Mouse (Mus musculus) MEL (cell line): Measurements from ENCODE around the gene Wipf3. TPM values are rescaled to one million over a fixed set of nuclear protein-coding genes. Genes with fewer than 3 reads are reported as not detected.

ENCODE experiments used
- DNase-seq: peaks from one replicate; pipeline ENCODE4 v3.0.0; 2011; ENCODE audit warnings: low read depth, low spot score
- H3K27ac ChIP-seq: 2 replicates; pipeline ENCODE4 v1.5.1; 2012; ENCODE audit warnings: low read depth, mild to moderate bottlenecking, control low read depth, low read length, moderate library complexity; ENCODE audit not compliant: control insufficient read depth
- H3K27me3 ChIP-seq, 2 experiments: fragments of 150-350 bp in 1 of 2; sonication (generic) in 1 of 2; 2 replicates each; pipeline ENCODE4 v1.6.1; 2012; ENCODE audit warnings: low read length in 2 of 2, mild to moderate bottlenecking in 2 of 2, improper control_type of control experiment in 1 of 2, moderate library complexity in 1 of 2; ENCODE audit not compliant: insufficient read depth in 2 of 2, control insufficient read depth in 1 of 2
- H3K36me3 ChIP-seq, 2 experiments: 2 replicates each; pipeline ENCODE4 v1.6.1; 2012 to 2014; ENCODE audit warnings: low read length in 2 of 2, improper control_type of control experiment in 1 of 2, inconsistent platforms in 1 of 2, mild to moderate bottlenecking in 1 of 2; ENCODE audit not compliant: insufficient read depth in 2 of 2, control insufficient read depth in 1 of 2
- H3K4me1 ChIP-seq, 2 experiments: fragments of 150-350 bp in 1 of 2; sonication (generic) in 1 of 2; 2 replicates each; pipeline ENCODE4 v1.6.1; 2012; ENCODE audit warnings: low read length in 2 of 2, improper control_type of control experiment in 1 of 2, mild to moderate bottlenecking in 1 of 2; ENCODE audit not compliant: insufficient read depth in 2 of 2, control insufficient read depth in 1 of 2
- H3K4me3 ChIP-seq, 2 experiments: fragments of 150-350 bp in 1 of 2; sonication (generic) in 1 of 2; 2 replicates each; pipeline ENCODE4 v1.5.1; 2012; ENCODE audit warnings: low read depth in 2 of 2, low read length in 2 of 2, mild to moderate bottlenecking in 2 of 2, moderate library complexity in 2 of 2, control low read depth in 1 of 2, improper control_type of control experiment in 1 of 2; ENCODE audit not compliant: control insufficient read depth in 1 of 2, insufficient read depth in 1 of 2
- H3K79me2 ChIP-seq: 2 replicates; pipeline ENCODE4 v1.6.1; 2012; ENCODE audit warnings: mild to moderate bottlenecking, low read length, moderate library complexity; ENCODE audit not compliant: control insufficient read depth, poor library complexity, insufficient read depth
- H3K9ac ChIP-seq: 2 replicates; pipeline ENCODE4 v1.6.1; 2012; ENCODE audit warnings: low read depth, mild to moderate bottlenecking, control low read depth, low read length, moderate library complexity; ENCODE audit not compliant: control insufficient read depth, poor library complexity, severe bottlenecking
- H3K9me3 ChIP-seq: fragments of 150-350 bp; sonication (generic); replicated peaks from 2 replicates; pipeline ENCODE4 v1.6.1; 2012; ENCODE audit warnings: mild to moderate bottlenecking, low read length, improper control_type of control experiment, moderate library complexity; ENCODE audit not compliant: insufficient read depth
- BHLHE40 ChIP-seq: IDR thresholded peaks from 2 replicates; pipeline ENCODE4 v1.6.1; 2012; ENCODE audit warnings: low read depth, mild to moderate bottlenecking, inconsistent platforms, low read length, improper control_type of control experiment, borderline replicate concordance
- ELF1 ChIP-seq: IDR thresholded peaks from 2 replicates; pipeline ENCODE4 v1.6.1; 2014; ENCODE audit warnings: low read depth, mild to moderate bottlenecking, inconsistent platforms, low read length, improper control_type of control experiment, moderate library complexity
- ETS1 ChIP-seq: IDR thresholded peaks from 2 replicates; pipeline ENCODE4 v1.6.1; 2012; ENCODE audit warnings: low read depth, mild to moderate bottlenecking, inconsistent platforms, low read length, improper control_type of control experiment, moderate library complexity
- GABPA ChIP-seq: IDR thresholded peaks from 2 replicates; pipeline ENCODE4 v1.6.1; 2012; ENCODE audit warnings: low read depth, mild to moderate bottlenecking, inconsistent platforms, low read length, improper control_type of control experiment, moderate library complexity
- GATA1 ChIP-seq: IDR thresholded peaks from 2 replicates; pipeline ENCODE4 v1.6.1; 2011; ENCODE audit warnings: low read depth, low read length, improper control_type of control experiment
- MAZ ChIP-seq: IDR thresholded peaks from 2 replicates; pipeline ENCODE4 v1.6.1; 2012; ENCODE audit warnings: low read depth, mild to moderate bottlenecking, inconsistent platforms, low read length, improper control_type of control experiment
- MXI1 ChIP-seq: IDR thresholded peaks from 2 replicates; pipeline ENCODE4 v1.6.1; 2011; ENCODE audit warnings: mild to moderate bottlenecking, low read depth, low read length, improper control_type of control experiment
- NELFE ChIP-seq: IDR thresholded peaks from 2 replicates; pipeline ENCODE4 v1.6.1; 2011; ENCODE audit warnings: low read depth, low read length, improper control_type of control experiment
- NRF1 ChIP-seq: IDR thresholded peaks from 2 replicates; pipeline ENCODE4 v1.6.1; 2014; ENCODE audit warnings: low read depth, mild to moderate bottlenecking, inconsistent platforms, low read length, improper control_type of control experiment, moderate library complexity; ENCODE audit not compliant: poor library complexity, insufficient read depth, severe bottlenecking
- POLR2AphosphoS2 ChIP-seq: IDR thresholded peaks from 2 replicates; pipeline ENCODE4 v1.6.1; 2011; ENCODE audit warnings: low read length, improper control_type of control experiment
- RCOR1 ChIP-seq: IDR thresholded peaks from 2 replicates; pipeline ENCODE4 v1.6.1; 2012; ENCODE audit warnings: low read depth, mild to moderate bottlenecking, inconsistent platforms, low read length, improper control_type of control experiment
- SIN3A ChIP-seq: IDR thresholded peaks from 2 replicates; pipeline ENCODE4 v1.6.1; 2012; ENCODE audit warnings: low read length, improper control_type of control experiment, inconsistent platforms
- TAL1 ChIP-seq: IDR thresholded peaks from 2 replicates; pipeline ENCODE4 v1.6.1; 2012; ENCODE audit warnings: mild to moderate bottlenecking, inconsistent platforms, low read length, moderate library complexity, mixed read lengths
- USF2 ChIP-seq, 2 experiments: IDR thresholded peaks; 2 replicates each; pipeline ENCODE4 v1.6.1; 2011 to 2012; ENCODE audit warnings: improper control_type of control experiment in 2 of 2, low read length in 2 of 2, borderline replicate concordance in 1 of 2, inconsistent platforms in 1 of 2, low read depth in 1 of 2, mild to moderate bottlenecking in 1 of 2; ENCODE audit not compliant: insufficient read depth in 1 of 2
- ZC3H11A ChIP-seq: IDR thresholded peaks from 2 replicates; pipeline ENCODE4 v1.6.1; 2012; ENCODE audit warnings: low read depth, mild to moderate bottlenecking, inconsistent platforms, low read length, improper control_type of control experiment
- ZKSCAN1 ChIP-seq: IDR thresholded peaks from 2 replicates; pipeline ENCODE4 v1.6.1; 2012; ENCODE audit warnings: low read depth, mild to moderate bottlenecking, inconsistent platforms, low read length, improper control_type of control experiment, moderate library complexity
- ZNF384 ChIP-seq: IDR thresholded peaks from 2 replicates; pipeline ENCODE4 v1.6.1; 2012; ENCODE audit warnings: low read depth, mild to moderate bottlenecking, inconsistent platforms, low read length, improper control_type of control experiment
- polyA plus RNA-seq, 2 experiments: library from polyadenylated mRNA; stranded (reverse) in 1 of 2; unstranded in 1 of 2; fragments of >175 nt in 1 of 2; fragments of >200 nt in 1 of 2; gene quantifications; 2 replicates each; pipeline versions ENCODE4 v1.2.1 to v1.2.4; 2012; ENCODE audit warnings: low replicate concordance in 2 of 2, low read depth in 1 of 2; ENCODE audit not compliant: insufficient read length in 2 of 2, insufficient read depth in 1 of 2, missing spikeins in 1 of 2
- total RNA-seq: library from RNA; depleted of rRNA; stranded (reverse); fragments of 300-350 nt; gene quantifications from 2 replicates; pipeline ENCODE4 v1.2.3, GENCODE M21; 2012

Gene Wipf3
- total and polyA plus RNA-seq, 3 experiments, result not detected

DNA sequence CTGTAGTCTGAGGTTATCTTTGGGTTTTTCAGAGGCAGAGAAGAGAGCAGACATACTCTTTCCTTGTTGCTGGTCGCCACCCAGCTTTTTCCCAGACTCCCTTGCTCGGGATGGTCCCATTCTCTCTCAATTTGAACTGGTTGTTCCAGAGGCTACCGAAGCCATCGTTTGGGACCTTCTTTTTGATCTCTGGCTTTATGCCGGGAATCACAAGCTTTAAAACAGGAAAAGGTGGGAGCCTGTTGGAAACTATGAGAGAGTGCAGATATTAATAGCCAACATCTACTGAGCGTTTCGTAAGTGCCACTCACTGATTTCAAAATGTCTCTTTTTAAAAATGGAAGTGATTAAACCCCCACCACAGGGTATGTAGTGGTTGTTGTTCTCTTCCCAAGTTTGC, 42.5 kb downstream of the Wipf3 start:
- no peaks in the 10 kb centered on the region for H3K27me3 ChIP-seq
- no peaks in the 10 kb centered on the region for H3K4me1 ChIP-seq
- H3K27ac ChIP-seq, result no peak overlapping the region
- H3K9ac ChIP-seq, result no peak overlapping the region
- no peaks in the 10 kb centered on the region for H3K79me2 ChIP-seq
- H3K36me3 ChIP-seq, result no peaks in the 10 kb centered on the region
- no peak for DNase-seq
- no peaks in the 10 kb centered on the region for H3K9me3 ChIP-seq
- H3K4me3 ChIP-seq, result no peak overlapping the region
- no peak for TF ChIP-seq RCOR1
- TF ChIP-seq GABPA, result no peak
- TF ChIP-seq MAZ, result no peak
- no peak for TF ChIP-seq ZNF384
- TF ChIP-seq, all 39 proteins: peak for 0

GRCm38 (mm10) chr6:54472846-54473715, 43.7 kb downstream of the Wipf3 start:
- Histone ChIP-seq H3K27me3 (no peaks in the 10 kb centered on the region), H3K9ac (no peak overlapping the region), H3K79me2 (no peaks in the 10 kb centered on the region), H3K9me3 (no peaks in the 10 kb centered on the region), H3K27ac (no peak overlapping the region), H3K4me1 (no peaks in the 10 kb centered on the region), H3K36me3 (no peaks in the 10 kb centered on the region), H3K4me3 (no peak overlapping the region)
- DNase-seq, result no peak
- no peak for TF ChIP-seq MXI1
- no peak for TF ChIP-seq ZC3H11A
- no peak for TF ChIP-seq USF2 (IDR thresholded peaks at IDR 0.05; ENCODE audit: borderline replicate concordance in 1 of 2, insufficient read depth in 1 of 2, low read depth in 1 of 2, low read length in 2 of 2)
- TF ChIP-seq GATA1, result no peak
- TF ChIP-seq ZKSCAN1, result no peak
- TF ChIP-seq TAL1, result no peak
- TF ChIP-seq NELFE, result no peak
- no peak for TF ChIP-seq ELF1
- TF ChIP-seq SIN3A, result no peak
- TF ChIP-seq NRF1, result no peak
- no peak for TF ChIP-seq ETS1
- no peak for TF ChIP-seq MAZ
- TF ChIP-seq POLR2AphosphoS2, result no peak
- TF ChIP-seq BHLHE40, result no peak
